Comparison of ENCODE assay signal across 9 mouse cellular contexts in the genomic region with DNA sequence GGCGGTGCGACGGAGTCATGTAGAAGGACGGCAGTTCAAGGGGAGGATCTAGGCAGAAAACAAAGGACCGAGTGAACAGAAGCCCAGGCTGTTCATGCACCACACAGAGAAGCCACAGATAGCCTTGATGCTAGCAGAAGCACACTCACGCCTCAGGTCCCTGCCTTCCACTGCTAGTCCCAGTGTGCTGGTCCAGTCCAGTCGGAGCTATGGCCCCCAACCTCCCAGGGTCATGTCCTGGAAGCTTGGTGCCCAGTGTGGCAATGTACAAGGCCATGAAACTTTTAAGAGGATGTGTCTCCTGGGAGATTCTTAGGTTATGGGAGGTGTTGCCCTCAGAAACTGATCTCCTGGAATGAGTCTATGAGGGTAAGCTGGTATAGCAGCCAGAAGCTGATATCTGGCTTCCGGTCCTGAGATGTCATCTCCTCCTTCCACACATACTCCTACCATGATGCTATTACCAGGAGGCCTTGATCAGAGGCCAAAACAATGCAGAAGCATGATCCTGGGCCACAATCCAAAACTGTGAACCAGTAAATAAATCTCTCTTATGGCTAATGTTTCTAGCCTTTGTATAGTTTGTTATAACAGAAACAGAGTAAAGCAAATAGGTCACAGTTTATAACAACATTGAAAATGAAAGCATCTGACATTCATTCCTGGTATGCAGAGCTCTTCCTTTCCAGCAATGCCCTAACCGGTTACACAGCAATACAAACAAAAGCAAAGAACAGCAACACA. TPM values are rescaled to one million over a fixed set of nuclear protein-coding genes. Genes with fewer than 3 reads are reported as not detected.
DNase-seq lines count a peak whose midpoint lies in the region; ATAC-seq and TF ChIP-seq lines count a peak whose summit lies in the region.
"Had no signal": no experiment of that assay in that cellular context is flagged by ENCODE, and none has a peak within 500 bp of the region (broad histone marks: within the 10 kb centered on the region; RNA-seq: fewer than 3 reads in every experiment).

No protein-coding gene starts in this region.

- WGBS in heart, embryonic 15.5 days = 82% methylated on average over 9 of the region's 9 CpGs
- WGBS in heart, postnatal 0 days = 71% methylated on average over 9 of the region's 9 CpGs
- 74% methylated on average over 9 of the region's 9 CpGs for WGBS in cerebellum, adult 2 months

- TF ChIP-seq POLR2A in cerebellum, adult 2 months (IDR thresholded peaks at IDR 0.05; ENCODE audit: borderline replicate concordance, insufficient read depth, low read length) = no peak

- no peak for ATAC-seq in heart, embryonic 15.5 days (replicated peaks; ENCODE audit: insufficient number of reproducible peaks, insufficient read depth, low FRiP score, low read depth)
- peak; percentile 68 for ATAC-seq in heart, postnatal 0 days (ENCODE audit: insufficient read depth, low read depth)

- TF ChIP-seq CTCF in heart, postnatal 0 days (IDR thresholded peaks at IDR 0.05; ENCODE audit: low read depth) = no peak
- no peak for TF ChIP-seq CTCF in cerebellum, adult 2 months (IDR thresholded peaks at IDR 0.05; ENCODE audit: borderline replicate concordance, insufficient read depth, low read depth, low read length)

- no peaks in the 10 kb centered on the region for H3K27me3 ChIP-seq in heart, embryonic 15.5 days
- H3K27me3 ChIP-seq in heart, postnatal 0 days (ENCODE audit: control insufficient read depth, insufficient read depth, low read length) = no peaks in the 10 kb centered on the region
- H3K27me3 ChIP-seq in cerebellum, adult 2 months (ENCODE audit: control insufficient read depth, insufficient read depth, low read length) = no peaks in the 10 kb centered on the region
- H3K27me3 ChIP-seq: limb, embryonic 12.5 days had no signal

- no peak overlapping the region for H3K4me3 ChIP-seq in heart, embryonic 15.5 days
- no peak overlapping the region for H3K4me3 ChIP-seq in heart, postnatal 0 days (ENCODE audit: low read depth, low read length)
- H3K4me3 ChIP-seq in cerebellum, adult 2 months (replicated peaks; ENCODE audit: insufficient read depth, low read depth, low read length) = no peak overlapping the region
- H3K4me3 ChIP-seq: limb, embryonic 12.5 days had no signal

- H3K9ac ChIP-seq in heart, embryonic 15.5 days = no peak overlapping the region
- H3K9ac ChIP-seq in heart, postnatal 0 days (replicated peaks; ENCODE audit: low read depth, low read length) = no peak overlapping the region
- H3K9ac ChIP-seq: limb, embryonic 12.5 days had no signal

- peak overlapping the region; percentile 47; the same call in 1 of the 2 replicates for H3K27ac ChIP-seq in heart, embryonic 15.5 days
- peak overlapping the region; percentile 35 for H3K27ac ChIP-seq in heart, postnatal 0 days (ENCODE audit: low read depth)
- no peak overlapping the region for H3K27ac ChIP-seq in cerebellum, adult 2 months (ENCODE audit: insufficient read depth, low read length)
- H3K27ac ChIP-seq: limb, embryonic 12.5 days had no signal

- intact Hi-C loops in heart, postnatal 36 days (cut with DNase I) = no loop called here

- H3K4me2 ChIP-seq in heart, embryonic 15.5 days = no peak overlapping the region
- no peak overlapping the region for H3K4me2 ChIP-seq in heart, postnatal 0 days (ENCODE audit: low read depth, low read length)
- H3K4me2 ChIP-seq: limb, embryonic 12.5 days had no signal

- no peak for DNase-seq in heart, postnatal 36 days
- peak; percentile 29 for DNase-seq in ZHBTc4 (ENCODE audit: low read depth, low spot score)
- DNase-seq in heart, postnatal 0 days (ENCODE audit: low spot score) = peak; percentile 17
- DNase-seq in lung, postnatal 10 days = peak; percentile 80
- no peak for DNase-seq in cerebellum, postnatal 36 days
- DNase-seq in layer of hippocampus, adult 18-20 months (ENCODE audit: low spot score in 2 of 2) = no peak
- no peak for DNase-seq in cerebellum, adult 2 months

- peaks cover 6% of the 10 kb centered on the region for H3K4me1 ChIP-seq in heart, embryonic 15.5 days (replicated peaks)
- H3K4me1 ChIP-seq in heart, postnatal 0 days (ENCODE audit: control insufficient read depth, insufficient read depth) = peaks cover 4% of the 10 kb centered on the region; the same call in 1 of the 2 replicates
- H3K4me1 ChIP-seq in cerebellum, adult 2 months (ENCODE audit: control insufficient read depth, insufficient read depth, low read length) = no peaks in the 10 kb centered on the region
- H3K4me1 ChIP-seq: limb, embryonic 12.5 days had no signal

- H3K36me3 ChIP-seq in heart, embryonic 15.5 days = no peaks in the 10 kb centered on the region
- H3K36me3 ChIP-seq in heart, postnatal 0 days (replicated peaks; ENCODE audit: control insufficient read depth, insufficient read depth, low read length) = 0 out of 2 replicates have a peak, but pooled peaks cover 16% of the 10 kb centered on the region

- TF ChIP-seq EP300 in heart, postnatal 0 days (IDR thresholded peaks at IDR 0.05; ENCODE audit: low read depth) = no peak

- no peaks in the 10 kb centered on the region for H3K9me3 ChIP-seq in heart, embryonic 15.5 days (replicated peaks)
- no peaks in the 10 kb centered on the region for H3K9me3 ChIP-seq in heart, postnatal 0 days (replicated peaks; ENCODE audit: control insufficient read depth, low read length)
- H3K9me3 ChIP-seq: limb, embryonic 12.5 days had no signal

RNA-seq across cellular contexts. Expression of gene Adgra3, which starts 51.7 kb away (rescaled TPM):
- polyA plus RNA-seq in heart, embryonic 15.5 days (2015; fragmentation: Nextera tagmentation; extraction: Ambion mirVana) = 11.1 and 15.1 TPM in 2 replicates
- 10 to 100 TPM; 22.1 to 22.5 TPM for total RNA-seq in heart, postnatal 36 days (2021)
- 32.7 and 38.3 TPM in 2 replicates for total RNA-seq in heart, postnatal 0 days (2014; rRNA removed; ENCODE audit: low replicate concordance)
- polyA plus RNA-seq in heart, postnatal 0 days (2015; fragmentation: Nextera tagmentation; extraction: Ambion mirVana) = 6.7 and 7.1 TPM in 2 replicates
- total RNA-seq in layer of hippocampus, adult 18-20 months (2021) = 10 to 100 TPM; 13.8 to 15.4 TPM
- polyA plus RNA-seq in cerebellum, adult 2 months (2012; rRNA removed) = 10.6 and 11.4 TPM in 2 replicates

Comparison
In these comparisons a context has a peak if more than half of its experiments do, and no peak if none do; other contexts are left out.
1. DNase-seq: peak in ZHBTc4 (single experiment), heart, postnatal 0 days (single experiment) and lung, postnatal 10 days (single experiment); none in heart, postnatal 36 days (0 of 2), cerebellum, postnatal 36 days (0 of 2), layer of hippocampus, adult 18-20 months (0 of 2) and cerebellum, adult 2 months (0 of 2).